Mouse (Mus musculus): ENCODE measurements around the gene Gm20521. TPM values are rescaled to one million over a fixed set of nuclear protein-coding genes. Genes with fewer than 3 reads are reported as not detected.
A peak's percentile ranks its signal among the peaks of the same experiment; 100 is the strongest.

Gm20521 gene
- polyA plus RNA-seq, 1 experiment: not detected

GRCm38 (mm10) chr14:54912109-54912850, 29.0 kb downstream of the Gm20521 start:
- peaks cover 4% of the 10 kb centered on the region for H3K4me1 ChIP-seq (ENCODE audit: control insufficient read depth, insufficient read depth, low read length)
- WGBS: 6% methylated on average over 67 of the region's 69 CpGs
- TF ChIP-seq CTCF (IDR thresholded peaks at IDR 0.05; ENCODE audit: insufficient read depth, low read length): no peak
- TF ChIP-seq POLR2A (IDR thresholded peaks at IDR 0.05; ENCODE audit: borderline replicate concordance, extremely low read depth, low read depth, low read length): no peak
- peak overlapping the region; percentile 70 for H3K4me3 ChIP-seq (replicated peaks; ENCODE audit: extremely low read depth, low read depth, low read length)
- no peak for DNase-seq

DNA sequence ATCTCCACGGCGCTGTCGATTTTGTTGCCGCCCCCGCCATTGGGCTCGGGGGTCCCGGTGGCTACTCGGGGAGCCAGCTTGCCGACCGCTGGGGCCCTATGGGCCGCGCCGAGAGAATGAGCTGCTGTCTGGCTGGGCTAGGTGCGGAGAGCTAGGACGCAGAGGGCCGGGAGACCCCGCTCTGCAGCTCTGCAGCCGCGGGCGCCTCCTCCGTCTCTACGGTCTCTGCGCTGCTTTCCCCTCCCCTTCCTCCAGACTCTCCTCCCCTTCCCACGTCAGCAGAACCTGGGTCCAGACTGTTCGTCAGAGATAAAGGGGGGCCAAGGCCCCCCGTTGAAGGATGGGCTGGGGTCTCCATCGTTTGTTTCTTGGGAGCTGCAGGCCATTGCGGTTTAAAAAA, 29.6 kb downstream of the Gm20521 start, which contains the start of gene Slc22a17:
Gene Slc22a17 (minus strand): TSS at position 247 of the 400 bp plus-strand sequence.
- TF ChIP-seq POLR2A (IDR thresholded peaks at IDR 0.05; ENCODE audit: borderline replicate concordance, extremely low read depth, low read depth, low read length) (peak; percentile 75; the same call in 1 of the 2 replicates), CTCF (IDR thresholded peaks at IDR 0.05; ENCODE audit: insufficient read depth, low read length) (no peak)
- DNase-seq: peak; percentile 66
- under 1% methylated on average over 28 of the region's 28 CpGs for WGBS

DNA sequence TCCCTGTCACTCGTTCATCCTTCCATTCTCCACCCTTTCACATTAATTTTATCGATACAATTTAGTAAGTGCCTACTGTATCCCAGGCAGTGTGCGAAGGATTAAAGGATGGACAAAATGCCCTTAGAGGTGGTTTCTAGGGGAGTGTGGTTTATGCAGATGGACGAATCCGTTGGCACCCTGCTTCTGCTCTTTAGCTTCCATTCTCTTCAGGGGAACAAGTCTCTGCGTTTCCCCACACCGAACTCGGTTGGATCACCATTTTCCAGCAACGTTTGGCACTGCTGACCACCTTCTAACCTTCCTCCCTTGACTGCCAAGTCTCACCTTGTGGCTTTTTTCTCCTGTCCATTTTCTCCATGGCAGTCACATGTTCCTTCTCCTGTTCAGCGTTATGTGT, 30.1 kb downstream of the Gm20521 start:
- Histone ChIP-seq H3K4me3 (replicated peaks; ENCODE audit: extremely low read depth, low read depth, low read length) (peak overlapping the region; percentile 70), H3K4me1 (ENCODE audit: control insufficient read depth, insufficient read depth, low read length) (peaks cover 4% of the 10 kb centered on the region)
- DNase-seq: no peak
- 15% methylated on average over 10 of the region's 10 CpGs for WGBS
- no peak for TF ChIP-seq CTCF (IDR thresholded peaks at IDR 0.05; ENCODE audit: insufficient read depth, low read length)
- no peak for TF ChIP-seq POLR2A (IDR thresholded peaks at IDR 0.05; ENCODE audit: borderline replicate concordance, extremely low read depth, low read depth, low read length)

More for the DNA sequence above, 29.6 kb downstream of the Gm20521 start, which contains the start of gene Slc22a17:
- Histone ChIP-seq H3K4me1 (ENCODE audit: control insufficient read depth, insufficient read depth, low read length) (peaks cover 4% of the 10 kb centered on the region), H3K4me3 (replicated peaks; ENCODE audit: extremely low read depth, low read depth, low read length) (peak within 1 kb of the TSS; percentile 70)

GRCm38 (mm10) chr14:54920076-54920685, 36.9 kb downstream of the Gm20521 start:
- 83% methylated on average over 16 of the region's 16 CpGs for WGBS
- Histone ChIP-seq H3K4me1 (ENCODE audit: control insufficient read depth, insufficient read depth, low read length) (no peaks in the 10 kb centered on the region), H3K4me3 (replicated peaks; ENCODE audit: extremely low read depth, low read depth, low read length) (no peak overlapping the region)
- no peak for DNase-seq
- TF ChIP-seq POLR2A (IDR thresholded peaks at IDR 0.05; ENCODE audit: borderline replicate concordance, extremely low read depth, low read depth, low read length): no peak
- TF ChIP-seq CTCF (IDR thresholded peaks at IDR 0.05; ENCODE audit: insufficient read depth, low read length): no peak

DNA sequence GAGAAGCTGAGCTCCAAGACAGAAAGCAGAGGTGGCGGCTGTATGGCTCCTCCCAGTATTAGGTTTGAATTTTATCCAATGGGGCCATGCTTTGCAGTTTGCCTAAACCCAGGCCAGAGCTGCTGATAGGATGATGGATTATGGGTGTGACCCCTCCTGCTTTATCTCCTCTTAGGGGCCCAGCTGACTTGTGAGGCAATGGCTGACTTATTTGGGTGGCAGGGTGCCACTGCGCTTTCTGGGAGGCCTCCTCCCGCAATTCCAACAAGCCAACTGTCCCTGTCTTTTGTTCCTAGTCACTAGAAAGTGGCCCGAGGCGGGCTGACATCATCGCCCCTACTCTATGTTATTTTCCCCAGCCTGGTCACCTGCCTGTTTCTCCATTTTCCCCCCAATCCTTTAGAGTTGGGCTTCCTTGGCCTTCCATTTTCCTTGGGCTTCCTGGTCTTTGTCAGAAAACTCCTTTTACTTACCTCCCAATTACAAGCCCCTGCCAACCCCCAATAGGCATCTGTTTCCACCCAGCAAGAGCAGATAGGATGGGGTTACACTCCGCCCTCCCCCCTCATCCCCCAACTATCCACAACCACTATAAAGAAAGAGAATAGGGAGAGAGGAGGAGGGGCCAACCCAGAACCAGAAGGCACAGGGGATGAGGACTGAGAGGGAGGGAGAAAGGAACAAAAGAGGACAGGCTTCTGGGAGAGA, 41.6 kb downstream of the Gm20521 start:
- WGBS: 54% methylated on average over 7 of the region's 7 CpGs

GRCm38 (mm10) chr14:54925349-54926342, 42.4 kb downstream of the Gm20521 start, which contains the start of gene Efs:
TSS of gene Efs (minus strand) at chr14:54926126.
- Histone ChIP-seq H3K4me3 (replicated peaks; ENCODE audit: extremely low read depth, low read depth, low read length) (peak within 1 kb of the TSS; percentile 48), H3K4me1 (ENCODE audit: control insufficient read depth, insufficient read depth, low read length) (peaks cover 5% of the 10 kb centered on the region; the same call in 1 of the 2 replicates)
- peak; percentile 47 for DNase-seq
- 6% methylated on average over 57 of the region's 57 CpGs for WGBS
- TF ChIP-seq POLR2A (IDR thresholded peaks at IDR 0.05; ENCODE audit: borderline replicate concordance, extremely low read depth, low read depth, low read length): 0 out of 2 replicates have a peak, but pooled peaks have one; percentile 4
- TF ChIP-seq CTCF (IDR thresholded peaks at IDR 0.05; ENCODE audit: insufficient read depth, low read length): no peak

More for the DNA sequence above, 41.6 kb downstream of the Gm20521 start:
- Histone ChIP-seq H3K4me3 (replicated peaks; ENCODE audit: extremely low read depth, low read depth, low read length) (no peak overlapping the region), H3K4me1 (ENCODE audit: control insufficient read depth, insufficient read depth, low read length) (peaks cover 5% of the 10 kb centered on the region; the same call in 1 of the 2 replicates)
- TF ChIP-seq POLR2A (IDR thresholded peaks at IDR 0.05; ENCODE audit: borderline replicate concordance, extremely low read depth, low read depth, low read length) (no peak), CTCF (IDR thresholded peaks at IDR 0.05; ENCODE audit: insufficient read depth, low read length) (no peak)
- DNase-seq: peak; percentile 13

DNA sequence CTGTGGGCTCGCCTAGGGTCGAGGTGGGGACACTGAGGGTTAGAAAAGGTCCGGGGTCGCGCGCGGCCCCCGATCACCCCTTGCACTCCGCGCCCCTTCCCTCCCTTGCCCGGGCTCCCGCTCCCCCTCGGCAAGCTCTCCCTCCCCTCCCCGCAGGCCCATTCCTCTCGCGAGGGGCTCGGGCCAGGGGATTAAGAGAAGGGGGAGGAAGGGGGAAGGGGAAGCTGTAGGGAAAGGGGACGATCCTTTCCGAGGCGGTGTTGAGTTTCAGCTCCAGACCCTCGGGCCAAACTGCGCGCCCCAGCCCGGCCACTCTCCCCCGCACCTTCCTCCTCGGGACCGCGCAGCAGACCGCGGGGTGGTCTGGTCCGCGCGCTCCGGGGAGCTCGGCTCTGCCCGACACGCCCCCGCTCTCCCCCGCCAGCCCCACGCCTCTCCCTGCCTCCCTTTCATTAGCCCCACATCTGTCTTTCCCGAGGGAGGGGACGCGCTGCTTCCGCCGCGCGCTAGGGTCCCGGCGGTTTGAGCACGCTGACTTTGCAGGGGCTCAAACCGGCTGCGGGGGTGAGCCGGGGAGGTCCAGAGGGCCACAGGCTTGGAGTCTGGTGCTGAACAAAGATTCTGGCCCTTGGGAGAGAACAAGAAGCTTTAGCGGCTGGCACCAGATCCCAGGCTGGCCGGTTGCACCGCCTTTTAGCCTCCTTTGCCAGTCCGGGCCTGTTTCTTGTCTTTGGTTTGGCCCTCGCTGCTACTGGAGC, 43.3 kb downstream of the Gm20521 start:
- WGBS: under 1% methylated on average over 57 of the region's 58 CpGs
- H3K4me1 ChIP-seq (ENCODE audit: control insufficient read depth, insufficient read depth, low read length): peaks cover 5% of the 10 kb centered on the region; the same call in 1 of the 2 replicates
- TF ChIP-seq POLR2A (IDR thresholded peaks at IDR 0.05; ENCODE audit: borderline replicate concordance, extremely low read depth, low read depth, low read length): no peak
- no peak for TF ChIP-seq CTCF (IDR thresholded peaks at IDR 0.05; ENCODE audit: insufficient read depth, low read length)
- H3K4me3 ChIP-seq (replicated peaks; ENCODE audit: extremely low read depth, low read depth, low read length): peak overlapping the region; percentile 48
- peak; percentile 29 for DNase-seq

- DNase-seq: no peak
Observed at GRCm38 (mm10) chr14:54927296-54927695, 44.1 kb downstream of the Gm20521 start.

More at GRCm38 (mm10) chr14:54927296-54927695, 44.1 kb downstream of the Gm20521 start:
- TF ChIP-seq CTCF (IDR thresholded peaks at IDR 0.05; ENCODE audit: insufficient read depth, low read length) (no peak), POLR2A (IDR thresholded peaks at IDR 0.05; ENCODE audit: borderline replicate concordance, extremely low read depth, low read depth, low read length) (no peak)
- no peak overlapping the region for H3K4me3 ChIP-seq (replicated peaks; ENCODE audit: extremely low read depth, low read depth, low read length)
- H3K4me1 ChIP-seq (ENCODE audit: control insufficient read depth, insufficient read depth, low read length): peaks cover 5% of the 10 kb centered on the region; the same call in 1 of the 2 replicates
- WGBS: 28% methylated on average over 7 of the region's 7 CpGs

Measured in lung, adult 2 months (tissue).